Mouse (Mus musculus) myocyte (in vitro differentiated cells): ENCODE measurements around the gene Cpt1c.

ENCODE experiments used
- CEBPB ChIP-seq: IDR thresholded peaks from 2 replicates; pipeline ENCODE4 v1.6.1; 2011; ENCODE audit warnings: mild to moderate bottlenecking, moderate library complexity; ENCODE audit not compliant: poor library complexity, insufficient read depth, severe bottlenecking
- MYOD1 ChIP-seq, 3 experiments: IDR thresholded peaks; one replicate each; pipeline ENCODE4 v1.6.1; 2011; ENCODE audit warnings: control low read depth in 2 of 3, low read depth in 2 of 3, mild to moderate bottlenecking in 2 of 3, moderate library complexity in 1 of 3; ENCODE audit not compliant: insufficient read length in 2 of 3, control insufficient read depth in 1 of 3
- POLR2A ChIP-seq: IDR thresholded peaks from one replicate; pipeline ENCODE4 v1.6.1; 2011; ENCODE audit warnings: low read depth, mild to moderate bottlenecking, control low read depth, moderate library complexity; ENCODE audit not compliant: insufficient read length
- SRF ChIP-seq: IDR thresholded peaks from one replicate; pipeline ENCODE4 v1.6.1; 2011; ENCODE audit warnings: low read depth; ENCODE audit not compliant: control insufficient read depth, insufficient read length
- TCF12 ChIP-seq: IDR thresholded peaks from one replicate; pipeline ENCODE4 v1.6.1; 2011; ENCODE audit warnings: mild to moderate bottlenecking, control low read depth; ENCODE audit not compliant: poor library complexity, insufficient read depth, severe bottlenecking
- USF1 ChIP-seq: IDR thresholded peaks from one replicate; pipeline ENCODE4 v1.6.1; 2011; ENCODE audit warnings: low read depth, mild to moderate bottlenecking, control low read depth, moderate library complexity

GRCm38 (mm10) chr7:44973415-44974130, 1.1 kb downstream of the Cpt1c start:
- TF ChIP-seq POLR2A, result no peak
- TF ChIP-seq TCF12, result no peak
- no peak for TF ChIP-seq CEBPB
- TF ChIP-seq MYOD1 (IDR thresholded peaks at IDR 0.05; ENCODE audit: control insufficient read depth in 1 of 3, insufficient read length in 2 of 3, low read depth in 2 of 3), result no peak
- TF ChIP-seq SRF, result no peak
- no peak for TF ChIP-seq USF1
